Comparison of ENCODE assay signal across 29 mouse cellular contexts in genomic region chr8:109503566-109503965, GRCm38 (mm10). TPM values are rescaled to one million over a fixed set of nuclear protein-coding genes. Genes with fewer than 3 reads are reported as not detected.
"Had no signal": no experiment of that assay in that cellular context is flagged by ENCODE, and none has a peak within 500 bp of the region (broad histone marks: within the 10 kb centered on the region; RNA-seq: fewer than 3 reads in every experiment).

No protein-coding gene starts in this region.

- H3K9ac ChIP-seq: heart, embryonic 12.5 days; hindbrain, embryonic 12.5 days; hindbrain, embryonic 14.5 days; intestine, embryonic 15.5 days; limb, embryonic 13.5 days; limb, embryonic 15.5 days; liver, embryonic 12.5 days; liver, embryonic 14.5 days had no signal

- ATAC-seq: hindbrain, embryonic 16.5 days; inflammation-experienced regulatory T-cells, adult 6 months; intestine, embryonic 15.5 days; intestine, postnatal 0 days; liver, embryonic 12.5 days had no signal

- H3K27me3 ChIP-seq: heart, embryonic 12.5 days; hindbrain, embryonic 12.5 days; intestine, embryonic 15.5 days; limb, embryonic 13.5 days; limb, embryonic 15.5 days; liver, embryonic 12.5 days had no signal

- H3K9me3 ChIP-seq: heart, embryonic 10.5 days; heart, embryonic 12.5 days; hindbrain, embryonic 10.5 days; hindbrain, embryonic 12.5 days; intestine, embryonic 15.5 days; limb, embryonic 13.5 days; limb, embryonic 15.5 days; liver, embryonic 12.5 days had no signal

- H3K27ac ChIP-seq: gastrocnemius, adult 2 months; heart, embryonic 10.5 days; hindbrain, embryonic 10.5 days; hindbrain, embryonic 12.5 days; hindbrain, embryonic 14.5 days; intestine, embryonic 15.5 days; limb, embryonic 13.5 days; limb, embryonic 15.5 days; liver, embryonic 12.5 days; liver, embryonic 14.5 days had no signal

- H3K4me3 ChIP-seq: gastrocnemius, adult 2 months; heart, embryonic 10.5 days; heart, embryonic 12.5 days; hindbrain, embryonic 10.5 days; hindbrain, embryonic 12.5 days; intestine, embryonic 15.5 days; limb, embryonic 13.5 days; limb, embryonic 15.5 days; liver, embryonic 12.5 days had no signal

- H3K36me3 ChIP-seq: heart, embryonic 10.5 days; heart, embryonic 12.5 days; hindbrain, embryonic 10.5 days; hindbrain, embryonic 12.5 days; intestine, embryonic 15.5 days; limb, embryonic 13.5 days; limb, embryonic 15.5 days; liver, embryonic 12.5 days had no signal

- H3K4me1 ChIP-seq: hindbrain, embryonic 10.5 days; hindbrain, embryonic 12.5 days; intestine, embryonic 15.5 days; limb, embryonic 13.5 days; limb, embryonic 15.5 days; liver, embryonic 12.5 days had no signal

- H3K4me2 ChIP-seq: heart, embryonic 12.5 days; hindbrain, embryonic 12.5 days; hindbrain, embryonic 14.5 days; intestine, embryonic 15.5 days; limb, embryonic 13.5 days; limb, embryonic 15.5 days; liver, embryonic 12.5 days had no signal

- DNase-seq: gastrocnemius, adult 2 months; gastrocnemius, postnatal 10 days; gastrocnemius, postnatal 25 days; heart, adult 18-20 months; heart, postnatal 10 days; heart, postnatal 4 days; kidney, adult 18-20 months; kidney, adult 8-10 months; kidney, postnatal 10 days; kidney, postnatal 25 days; kidney, postnatal 4 days; layer of hippocampus, adult 9-11 months; layer of hippocampus, postnatal 36 days; left cerebral cortex, postnatal 4 days had no signal

RNA-seq across cellular contexts. Expression of gene Pmfbp1, which starts 9.7 kb away (rescaled TPM):
- polyA plus RNA-seq: heart, embryonic 12.5 days; inflammation-experienced regulatory T-cells, adult 6 months; intestine, embryonic 15.5 days; intestine, postnatal 0 days; liver, adult 2 months; liver, embryonic 12.5 days; liver, embryonic 14.5 days; liver, embryonic 16.5 days had no signal
